Mouse (Mus musculus): Measurements from ENCODE around the gene Zscan22.

- TF ChIP-seq CTCF (conservative IDR thresholded peaks at IDR 0.05; ENCODE audit: insufficient read depth, insufficient read length, low read depth, low read length) (no peak), POLR2A (IDR thresholded peaks at IDR 0.05; ENCODE audit: low read depth, low read length) (no peak)
These were observed 51.6 kb downstream of the Zscan22 start for GRCm38 (mm10) chr7:12949032-12949871.
